Mouse (Mus musculus) A20 (cell line): Measurements from ENCODE around the gene N4bp1.
A peak's percentile ranks its signal among the peaks of the same experiment; 100 is the strongest.

ENCODE experiments used
- DNase-seq: peaks from one replicate; pipeline ENCODE4 v3.0.0-alpha.2; 2011; ENCODE audit warnings: low read depth, low spot score

The N4bp1 gene

GRCm38 (mm10) chr8:86884489-86885463, at the start of gene N4bp1:
TSS of gene N4bp1 (minus strand) at chr8:86885258.
- DNase-seq, result peak; percentile 92

GRCm38 (mm10) chr8:86934841-86935240, 49.8 kb upstream of the N4bp1 start:
- no peak for DNase-seq

GRCm38 (mm10) chr8:86934393-86934792, 49.3 kb upstream of the N4bp1 start:
- DNase-seq, result no peak

GRCm38 (mm10) chr8:86933898-86934297, 48.8 kb upstream of the N4bp1 start:
- peak; percentile 49 for DNase-seq

- DNase-seq, result peak; percentile 35
Measured at GRCm38 (mm10) chr8:86926237-86926636, 41.2 kb upstream of the N4bp1 start.

- DNase-seq, result no peak
Measured at GRCm38 (mm10) chr8:86923219-86923835, 38.3 kb upstream of the N4bp1 start.

- no peak for DNase-seq
Measured at GRCm38 (mm10) chr8:86922673-86923072, 37.6 kb upstream of the N4bp1 start.

- DNase-seq, result no peak
Measured at GRCm38 (mm10) chr8:86922141-86922540, 37.1 kb upstream of the N4bp1 start.

- DNase-seq, result no peak
Measured at GRCm38 (mm10) chr8:86920996-86921395, 35.9 kb upstream of the N4bp1 start.

GRCm38 (mm10) chr8:86920455-86920854, 35.4 kb upstream of the N4bp1 start:
- no peak for DNase-seq

GRCm38 (mm10) chr8:86920024-86920423, 35.0 kb upstream of the N4bp1 start:
- DNase-seq, result no peak

- no peak for DNase-seq
Measured at GRCm38 (mm10) chr8:86919262-86919661, 34.2 kb upstream of the N4bp1 start.

GRCm38 (mm10) chr8:86918093-86918492, 33.0 kb upstream of the N4bp1 start:
- DNase-seq, result no peak

GRCm38 (mm10) chr8:86917689-86918088, 32.6 kb upstream of the N4bp1 start:
- DNase-seq, result no peak

GRCm38 (mm10) chr8:86916369-86916768, 31.3 kb upstream of the N4bp1 start:
- DNase-seq, result no peak

- peak; percentile 69 for DNase-seq
Measured at GRCm38 (mm10) chr8:86911136-86911535, 26.1 kb upstream of the N4bp1 start.

GRCm38 (mm10) chr8:86910250-86910649, 25.2 kb upstream of the N4bp1 start:
- no peak for DNase-seq

- DNase-seq, result peak; percentile 69
Measured at GRCm38 (mm10) chr8:86908536-86908935, 23.5 kb upstream of the N4bp1 start.

- DNase-seq, result no peak
Measured at GRCm38 (mm10) chr8:86904911-86905310, 19.9 kb upstream of the N4bp1 start.

GRCm38 (mm10) chr8:86903104-86903503, 18.0 kb upstream of the N4bp1 start:
- DNase-seq, result peak; percentile 77

GRCm38 (mm10) chr8:86902656-86903055, 17.6 kb upstream of the N4bp1 start:
- peak; percentile 18 for DNase-seq

GRCm38 (mm10) chr8:86901972-86902371, 16.9 kb upstream of the N4bp1 start:
- DNase-seq, result no peak
